Mouse (Mus musculus): ENCODE data around the gene Slc35e2. TPM values are rescaled to one million over a fixed set of nuclear protein-coding genes. Genes with fewer than 3 reads are reported as not detected.

Slc35e2 gene
- polyA plus RNA-seq, 1 experiment from 2014 or later, result 6.9 TPM

DNA sequence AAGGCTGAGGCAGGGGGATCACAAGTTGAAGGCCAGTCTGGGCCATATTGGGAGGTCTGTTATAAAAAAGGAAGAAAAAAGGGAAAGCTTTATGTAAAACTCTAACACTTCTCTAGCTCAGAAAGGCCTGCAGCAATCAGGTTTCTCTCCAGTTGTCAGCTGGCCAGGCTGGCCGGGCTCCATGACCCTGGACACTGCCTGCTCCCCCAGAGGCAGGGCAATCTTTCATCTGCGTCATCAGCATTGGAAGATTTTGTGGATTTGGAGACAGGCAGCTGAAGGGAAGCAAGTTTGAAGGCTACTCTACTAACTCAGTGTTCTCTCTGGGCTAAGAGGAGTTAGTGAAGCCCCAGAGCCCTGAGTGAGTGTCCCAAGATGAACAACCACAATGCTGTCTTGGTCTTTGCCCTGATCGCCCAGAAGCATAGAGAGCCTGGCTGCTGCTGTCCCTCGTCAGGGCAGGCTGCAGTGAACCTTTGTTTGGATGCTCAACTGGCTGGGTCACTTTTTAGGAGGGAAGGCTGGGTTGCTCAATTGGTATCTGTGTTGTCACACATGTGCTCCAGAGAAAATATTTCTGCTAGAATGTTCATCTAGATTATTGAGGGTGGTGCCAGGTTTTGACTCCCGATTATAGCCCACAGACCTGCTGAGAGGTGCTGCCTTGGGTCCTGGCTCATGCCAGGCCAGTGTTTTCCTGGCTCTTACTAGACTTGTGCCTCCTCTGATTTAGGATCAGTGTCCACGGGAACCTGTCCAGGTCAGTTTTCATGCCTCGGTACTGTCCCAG is 22.7 kb upstream of the Slc35e2 start:
- no peak overlapping the region for H3K27ac ChIP-seq
- WGBS, result 74% methylated on average over 7 of the region's 7 CpGs
- no peak for ATAC-seq (ENCODE audit: insufficient read depth, low FRiP score, low read depth)
- H3K27me3 ChIP-seq (replicated peaks), result no peaks in the 10 kb centered on the region
- H3K36me3 ChIP-seq, result peaks cover 24% of the 10 kb centered on the region
- H3K4me2 ChIP-seq, result no peak overlapping the region
- H3K9ac ChIP-seq, result no peak overlapping the region
- H3K9me3 ChIP-seq, result no peaks in the 10 kb centered on the region
- H3K4me3 ChIP-seq (replicated peaks), result no peak overlapping the region
- H3K4me1 ChIP-seq, result no peaks in the 10 kb centered on the region

DNA sequence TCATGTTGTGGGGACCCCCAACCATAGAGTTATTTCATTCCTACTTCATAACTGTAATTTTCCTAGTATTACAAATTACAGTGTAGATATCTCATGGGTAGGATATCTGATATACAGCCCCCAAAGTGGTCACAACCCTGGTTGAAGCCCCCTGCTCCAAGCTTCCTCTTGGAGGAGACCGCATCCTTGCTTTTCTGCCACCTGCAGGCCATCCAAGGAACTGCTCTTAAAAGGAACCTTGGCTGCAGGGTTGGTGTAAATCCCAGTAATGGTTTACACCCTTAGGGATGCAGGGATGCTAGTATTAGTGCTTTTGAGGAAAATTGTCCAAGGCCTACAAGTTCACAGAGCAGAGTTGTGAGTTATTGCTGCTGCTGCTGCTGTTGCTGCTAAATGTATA is 20.8 kb upstream of the Slc35e2 start:
- Histone ChIP-seq H3K4me1 (no peaks in the 10 kb centered on the region), H3K4me2 (no peak overlapping the region), H3K27ac (no peak overlapping the region), H3K9me3 (no peaks in the 10 kb centered on the region), H3K36me3 (peaks cover 42% of the 10 kb centered on the region), H3K9ac (no peak overlapping the region), H3K27me3 (replicated peaks) (no peaks in the 10 kb centered on the region), H3K4me3 (replicated peaks) (no peak overlapping the region)
- WGBS, result 37% methylated on average over 1 of the region's 1 CpGs
- ATAC-seq (ENCODE audit: insufficient read depth, low FRiP score, low read depth), result no peak

DNA sequence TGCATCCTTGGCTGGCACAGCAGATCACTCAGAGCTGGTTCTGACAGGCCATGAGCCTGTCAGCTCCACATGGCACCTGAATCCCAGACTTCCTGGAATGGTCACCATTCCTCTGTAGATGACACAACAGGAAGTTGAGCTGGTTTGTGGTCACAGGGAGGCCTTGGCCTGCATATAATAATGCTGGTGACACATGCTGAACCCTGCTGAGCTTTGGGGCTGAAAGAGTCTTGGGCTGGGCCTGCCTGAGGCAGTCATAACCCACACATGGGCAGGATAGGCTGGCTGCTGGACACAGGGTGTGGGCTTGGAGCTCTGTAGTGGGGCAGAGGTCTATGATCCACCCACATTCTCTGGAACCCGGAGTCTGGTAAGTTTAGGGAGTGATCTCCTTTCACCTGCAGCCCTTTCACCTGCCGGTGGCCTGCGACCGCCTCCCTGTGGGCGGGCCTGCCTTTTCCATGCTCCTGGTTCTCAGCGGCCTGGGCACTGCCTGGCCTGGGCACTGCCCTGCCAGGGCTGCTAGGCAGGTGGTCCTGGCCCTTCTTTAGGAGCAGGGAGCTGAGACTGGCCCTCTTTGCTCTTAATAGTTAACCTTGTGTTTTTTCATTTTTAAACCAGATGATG is 18.8 kb upstream of the Slc35e2 start:
- Histone ChIP-seq H3K4me2 (no peak overlapping the region), H3K9ac (no peak overlapping the region), H3K4me3 (replicated peaks) (no peak overlapping the region), H3K36me3 (peaks cover 52% of the 10 kb centered on the region), H3K27me3 (replicated peaks) (no peaks in the 10 kb centered on the region), H3K27ac (no peak overlapping the region), H3K9me3 (no peaks in the 10 kb centered on the region), H3K4me1 (no peaks in the 10 kb centered on the region)
- WGBS, result 79% methylated on average over 6 of the region's 6 CpGs
- ATAC-seq (ENCODE audit: insufficient read depth, low FRiP score, low read depth), result peak; percentile 28; the same call in 1 of the 2 replicates

DNA sequence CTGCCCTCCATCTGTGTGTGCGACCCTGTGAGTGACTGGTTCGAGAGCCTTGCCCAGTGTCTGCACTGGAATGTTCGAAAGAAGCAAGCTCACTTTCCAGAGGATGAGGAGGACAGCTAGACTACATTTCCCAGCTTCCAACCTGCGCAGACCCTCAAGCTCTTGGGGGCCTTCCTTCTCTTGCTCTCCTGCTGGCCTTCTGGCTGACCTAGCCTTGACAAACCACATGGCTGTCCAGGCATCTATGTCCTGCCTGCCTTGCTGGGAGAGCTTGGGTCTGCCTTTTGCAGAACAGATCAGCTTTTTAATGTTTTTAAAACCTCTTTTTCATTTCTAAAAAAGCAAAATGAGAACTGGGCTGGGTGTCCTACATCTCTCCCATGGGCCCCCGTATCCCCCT is 11.9 kb upstream of the Slc35e2 start:
- no peaks in the 10 kb centered on the region for H3K4me1 ChIP-seq
- 92% methylated on average over 5 of the region's 5 CpGs for WGBS
- no peak overlapping the region for H3K27ac ChIP-seq
- H3K9me3 ChIP-seq, result no peaks in the 10 kb centered on the region
- no peak overlapping the region for H3K4me2 ChIP-seq
- no peak for ATAC-seq (ENCODE audit: insufficient read depth, low FRiP score, low read depth)
- H3K9ac ChIP-seq, result no peak overlapping the region
- no peaks in the 10 kb centered on the region for H3K27me3 ChIP-seq (replicated peaks)
- H3K36me3 ChIP-seq, result peaks cover 35% of the 10 kb centered on the region
- H3K4me3 ChIP-seq (replicated peaks), result no peak overlapping the region

DNA sequence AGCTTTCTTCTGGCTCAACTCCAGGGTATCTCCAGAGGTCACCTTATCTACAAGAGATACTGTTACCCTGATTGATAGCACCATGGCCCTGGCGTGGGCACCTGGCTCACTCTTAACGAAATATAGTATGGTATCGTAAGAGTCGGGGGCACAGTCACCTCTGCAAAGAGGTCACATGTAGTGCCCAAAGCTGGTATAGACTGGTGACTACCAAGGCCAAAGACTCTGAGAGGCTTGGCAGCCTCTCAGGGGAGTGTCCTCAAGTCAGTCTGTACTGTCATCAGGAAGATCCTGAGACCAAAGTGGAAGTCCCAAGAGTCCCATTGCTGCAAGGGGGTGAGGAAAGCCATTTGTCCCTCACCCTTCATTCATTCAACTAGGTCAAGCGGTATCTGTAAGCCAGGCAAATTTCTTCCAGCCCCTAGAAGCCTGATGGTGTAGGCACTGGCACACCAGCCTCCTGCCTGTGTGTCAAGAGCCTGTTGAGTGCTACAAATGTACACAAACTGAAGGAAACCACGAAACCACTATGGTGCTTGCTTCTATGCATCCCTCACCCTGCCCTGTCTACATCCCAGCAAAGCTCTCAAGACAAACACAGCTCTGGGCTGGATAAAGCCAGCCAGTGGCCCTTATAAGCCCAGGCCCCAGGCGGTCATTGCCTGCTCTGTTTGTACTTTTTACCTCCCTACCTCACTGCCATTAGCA is 10.1 kb upstream of the Slc35e2 start:
- 75% methylated on average over 7 of the region's 7 CpGs for WGBS
- ATAC-seq (ENCODE audit: insufficient read depth, low FRiP score, low read depth), result no peak
- H3K36me3 ChIP-seq, result peaks cover 20% of the 10 kb centered on the region

DNA sequence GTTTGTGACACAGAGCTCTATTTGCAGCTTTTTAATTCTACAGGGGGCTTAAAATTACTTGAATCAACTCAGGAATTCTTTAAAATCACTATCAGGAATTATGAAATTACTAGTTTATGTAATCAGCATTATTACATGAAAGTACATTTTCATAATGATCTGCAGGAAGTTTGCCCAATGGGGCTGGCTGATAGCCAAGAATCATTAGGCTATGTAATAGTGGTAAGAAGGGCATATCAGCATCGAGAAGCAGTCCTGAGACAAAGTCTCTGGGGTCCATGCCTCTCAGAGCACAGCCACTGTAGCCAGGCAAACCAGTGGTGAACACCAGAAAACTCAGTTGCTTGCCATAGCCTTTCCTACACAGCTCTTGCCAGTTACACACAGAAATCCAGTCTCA is 7.4 kb upstream of the Slc35e2 start:
- H3K27ac ChIP-seq, result no peak overlapping the region

More for the DNA sequence above, 10.1 kb upstream of the Slc35e2 start:
- H3K27me3 ChIP-seq (replicated peaks), result no peaks in the 10 kb centered on the region
- H3K4me3 ChIP-seq (replicated peaks), result no peak overlapping the region
- no peak overlapping the region for H3K9ac ChIP-seq
- H3K27ac ChIP-seq, result no peak overlapping the region
- H3K4me1 ChIP-seq, result no peaks in the 10 kb centered on the region
- H3K9me3 ChIP-seq, result no peaks in the 10 kb centered on the region
- H3K4me2 ChIP-seq, result no peak overlapping the region

DNA sequence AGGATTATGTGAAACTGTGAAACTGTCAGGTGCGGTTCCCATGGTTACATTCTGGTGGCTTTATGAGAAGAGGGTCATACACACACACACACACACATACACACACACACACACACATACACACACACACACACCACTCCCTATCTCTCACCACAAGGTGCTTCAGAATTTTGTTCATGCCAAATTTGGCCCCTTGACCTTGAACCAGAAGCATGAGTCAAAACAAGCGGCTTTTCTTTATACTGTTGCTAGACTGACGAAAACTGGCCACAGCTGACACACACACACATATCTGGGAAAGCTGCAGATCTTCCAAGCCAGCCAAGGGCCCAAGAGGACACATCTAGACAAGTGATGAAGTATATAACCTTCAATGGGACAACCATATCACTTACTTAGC is 5.4 kb upstream of the Slc35e2 start:
- no peak overlapping the region for H3K27ac ChIP-seq
- H3K4me1 ChIP-seq, result no peaks in the 10 kb centered on the region
- no peaks in the 10 kb centered on the region for H3K27me3 ChIP-seq (replicated peaks)
- H3K4me2 ChIP-seq, result no peak overlapping the region
- no peak for ATAC-seq (ENCODE audit: insufficient read depth, low FRiP score, low read depth)
- no peaks in the 10 kb centered on the region for H3K36me3 ChIP-seq
- H3K9ac ChIP-seq, result no peak overlapping the region
- H3K4me3 ChIP-seq (replicated peaks), result no peak overlapping the region
- no peaks in the 10 kb centered on the region for H3K9me3 ChIP-seq
- WGBS, result 74% methylated on average over 3 of the region's 3 CpGs

More for the DNA sequence above, 7.4 kb upstream of the Slc35e2 start:
- H3K4me1 ChIP-seq, result no peaks in the 10 kb centered on the region
- ATAC-seq (ENCODE audit: insufficient read depth, low FRiP score, low read depth), result no peak
- 48% methylated on average over 1 of the region's 1 CpGs for WGBS
- peaks cover 2% of the 10 kb centered on the region; the same call in 1 of the 2 replicates for H3K36me3 ChIP-seq
- H3K9ac ChIP-seq, result no peak overlapping the region
- no peaks in the 10 kb centered on the region for H3K27me3 ChIP-seq (replicated peaks)
- no peak overlapping the region for H3K4me3 ChIP-seq (replicated peaks)
- no peak overlapping the region for H3K4me2 ChIP-seq
- H3K9me3 ChIP-seq, result no peaks in the 10 kb centered on the region

DNA sequence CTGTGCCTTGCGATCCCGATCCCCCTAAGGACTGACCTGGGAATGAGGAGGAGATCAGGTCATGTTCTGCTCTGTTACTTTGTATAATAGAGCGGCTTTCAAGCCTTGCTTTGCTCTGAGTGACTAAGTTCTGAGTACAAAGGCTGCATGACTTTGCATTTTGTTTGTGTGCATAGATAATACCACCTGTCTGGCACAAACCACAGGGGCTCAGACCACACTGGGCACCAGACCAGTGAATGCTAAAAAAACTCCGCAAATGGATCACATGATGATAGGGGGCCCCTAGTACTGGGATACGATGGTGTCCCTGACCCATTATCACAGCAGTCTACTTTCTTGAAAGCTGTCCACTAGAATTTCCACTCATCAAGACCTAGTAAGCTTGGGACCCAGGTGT is 4.6 kb upstream of the Slc35e2 start:
- H3K27ac ChIP-seq, result no peak overlapping the region
- no peak overlapping the region for H3K4me3 ChIP-seq (replicated peaks)
- 73% methylated on average over 5 of the region's 5 CpGs for WGBS
- no peak overlapping the region for H3K4me2 ChIP-seq
- no peak overlapping the region for H3K9ac ChIP-seq
- H3K9me3 ChIP-seq, result no peaks in the 10 kb centered on the region
- H3K27me3 ChIP-seq (replicated peaks), result no peaks in the 10 kb centered on the region
- ATAC-seq (ENCODE audit: insufficient read depth, low FRiP score, low read depth), result no peak
- no peaks in the 10 kb centered on the region for H3K36me3 ChIP-seq
- no peaks in the 10 kb centered on the region for H3K4me1 ChIP-seq

DNA sequence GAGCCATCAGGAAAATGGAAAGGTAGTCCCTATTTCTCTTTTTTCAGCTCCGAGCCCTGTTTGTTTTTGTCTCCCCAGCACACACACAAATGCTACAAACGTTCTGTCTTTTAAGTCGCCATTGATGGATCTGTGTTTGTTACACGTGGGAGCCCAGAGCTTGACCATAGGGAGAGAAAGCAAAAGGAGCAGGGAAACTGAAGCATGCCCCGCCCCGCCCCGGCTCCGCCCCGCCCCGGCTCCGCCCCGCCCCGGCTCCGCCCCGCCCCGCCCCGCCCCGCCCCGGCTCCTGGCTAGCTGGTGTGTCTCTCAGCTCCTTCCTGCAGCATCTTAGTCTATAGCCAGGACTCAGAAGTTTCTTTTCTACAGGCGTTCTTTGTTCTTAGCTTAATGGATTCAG is 2.7 kb upstream of the Slc35e2 start:
- 17% methylated on average over 20 of the region's 20 CpGs for WGBS
- Histone ChIP-seq H3K4me2 (no peak overlapping the region), H3K9me3 (no peaks in the 10 kb centered on the region), H3K36me3 (no peaks in the 10 kb centered on the region; the same call in 1 of the 2 replicates), H3K9ac (no peak overlapping the region), H3K27ac (no peak overlapping the region), H3K4me1 (0 out of 2 replicates have a peak, but pooled peaks cover 5% of the 10 kb centered on the region), H3K4me3 (replicated peaks) (no peak overlapping the region), H3K27me3 (replicated peaks) (no peaks in the 10 kb centered on the region)
- no peak for ATAC-seq (ENCODE audit: insufficient read depth, low FRiP score, low read depth)

DNA sequence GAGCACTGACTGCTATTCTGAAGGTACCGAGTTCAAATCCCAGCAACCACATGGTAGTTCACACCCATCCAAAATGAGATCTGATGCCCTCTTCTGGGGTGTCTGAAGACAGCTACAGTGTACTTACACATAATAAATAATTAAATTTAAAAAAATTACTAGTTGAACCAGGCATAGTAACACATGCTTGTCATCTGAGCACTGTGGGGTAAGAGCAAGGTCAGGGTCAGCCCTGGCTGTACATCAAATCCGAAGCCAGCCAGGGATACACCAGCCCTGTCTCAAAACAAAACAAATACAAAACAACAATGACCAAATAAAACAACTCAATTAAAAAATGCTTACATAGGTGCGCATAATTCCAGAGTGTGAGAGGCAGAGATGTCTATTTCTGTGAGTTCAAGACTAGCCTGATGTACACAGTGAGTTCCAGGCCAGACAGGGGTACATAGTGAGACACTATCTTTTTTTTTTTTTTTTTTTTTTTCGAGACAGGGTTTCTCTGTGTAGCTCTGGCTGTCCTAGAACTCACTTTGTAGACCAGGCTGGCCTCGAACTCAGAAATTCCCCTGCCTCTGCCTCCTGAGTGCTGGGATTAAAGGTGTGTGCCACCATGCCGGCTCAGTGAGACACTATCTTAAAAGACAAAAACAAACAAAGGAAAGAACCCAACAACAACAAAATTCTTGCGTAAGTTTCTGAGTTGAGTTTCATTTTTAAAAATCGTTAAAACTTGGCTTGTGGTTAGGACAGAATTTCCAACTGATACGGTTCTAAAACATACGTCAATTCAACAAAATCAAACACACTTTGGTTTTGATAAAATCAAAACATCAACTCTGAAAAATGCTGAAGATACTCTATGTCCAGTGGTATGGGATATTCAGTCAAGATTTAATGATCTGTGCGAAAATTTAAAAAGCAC is 1.1 kb upstream of the Slc35e2 start:
- H3K4me2 ChIP-seq, result peak overlapping the region; percentile 87
- H3K4me1 ChIP-seq, result peaks cover 5% of the 10 kb centered on the region; the same call in 1 of the 2 replicates
- no peak overlapping the region for H3K9ac ChIP-seq
- peak overlapping the region; percentile 95 for H3K4me3 ChIP-seq (replicated peaks)
- H3K27ac ChIP-seq, result peak overlapping the region; percentile 99; the same call in 1 of the 2 replicates
- H3K9me3 ChIP-seq, result no peaks in the 10 kb centered on the region
- no peak for ATAC-seq (ENCODE audit: insufficient read depth, low FRiP score, low read depth)
- 80% methylated on average over 11 of the region's 11 CpGs for WGBS
- no peaks in the 10 kb centered on the region for H3K27me3 ChIP-seq (replicated peaks)
- H3K36me3 ChIP-seq, result no peaks in the 10 kb centered on the region; the same call in 1 of the 2 replicates

DNA sequence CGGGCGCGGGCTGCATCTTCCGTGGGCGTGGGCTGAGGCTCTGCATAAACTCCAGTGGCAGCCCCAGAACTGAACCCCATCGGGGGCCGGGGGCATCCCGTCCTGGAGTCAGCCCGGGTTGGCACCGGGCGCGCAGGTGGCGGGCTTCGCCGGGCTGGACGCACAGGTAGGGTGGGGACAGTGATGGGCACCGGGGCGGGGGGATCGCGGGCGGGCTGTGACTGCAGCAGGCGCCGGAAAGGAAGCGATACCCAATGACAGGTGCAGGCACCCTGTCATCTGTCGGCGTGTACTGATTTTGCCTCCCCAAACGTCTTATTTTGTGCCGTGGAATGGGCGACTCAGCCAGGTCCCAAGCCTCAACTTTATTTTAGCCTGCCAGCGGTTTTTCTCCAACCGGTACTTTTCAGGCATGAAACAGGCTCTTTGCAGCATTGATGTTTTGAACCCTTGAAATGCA is 811 bp downstream of the Slc35e2 start:
- WGBS, result under 1% methylated on average over 31 of the region's 31 CpGs
- peaks cover 5% of the 10 kb centered on the region; the same call in 1 of the 2 replicates for H3K4me1 ChIP-seq
- H3K27me3 ChIP-seq (replicated peaks), result no peaks in the 10 kb centered on the region
- peak overlapping the region; percentile 95 for H3K4me3 ChIP-seq (replicated peaks)
- no peaks in the 10 kb centered on the region for H3K9me3 ChIP-seq
- no peaks in the 10 kb centered on the region; the same call in 1 of the 2 replicates for H3K36me3 ChIP-seq
- ATAC-seq (ENCODE audit: insufficient read depth, low FRiP score, low read depth), result peak; percentile 28; the same call in 1 of the 2 replicates
- H3K9ac ChIP-seq, result peak overlapping the region; percentile 90
- H3K27ac ChIP-seq, result peak overlapping the region; percentile 99
- peak overlapping the region; percentile 87 for H3K4me2 ChIP-seq

Data from stomach, embryonic 15.5 days (tissue).